Mouse (Mus musculus) limb, embryonic 15.5 days (tissue): ENCODE measurements around the gene Il6st. TPM values are rescaled to one million over a fixed set of nuclear protein-coding genes. Genes with fewer than 3 reads are reported as not detected.

Experiments used
- ATAC-seq: fragments of 200-750 bp; cut with Nextera tagmentation; 2 replicates; pipeline ENCODE4 v1.8.0; 2017; ENCODE audit warnings: low read depth, moderate TSS enrichment; ENCODE audit not compliant: insufficient number of reproducible peaks, low FRiP score, low TSS enrichment
- H3K27ac ChIP-seq: fragments of 300-500 bp; sonication (generic); 2 replicates; pipeline ENCODE4 v1.5.1; 2015; ENCODE audit warnings: moderate library complexity, mild to moderate bottlenecking, inconsistent platforms
- H3K27me3 ChIP-seq: fragments of 300-500 bp; sonication (generic); 2 replicates; pipeline ENCODE4 v1.6.1; 2015; ENCODE audit warnings: inconsistent platforms
- H3K36me3 ChIP-seq: fragments of 300-500 bp; sonication (generic); 2 replicates; pipeline ENCODE4 v1.6.1; 2015; ENCODE audit warnings: inconsistent platforms
- H3K4me1 ChIP-seq: fragments of 300-500 bp; sonication (generic); 2 replicates; pipeline ENCODE4 v1.6.1; 2015; ENCODE audit warnings: inconsistent platforms
- H3K4me2 ChIP-seq: fragments of 300-500 bp; sonication (generic); 2 replicates; pipeline ENCODE4 v1.6.1; 2015; ENCODE audit warnings: mild to moderate bottlenecking, inconsistent platforms
- H3K4me3 ChIP-seq: fragments of 300-500 bp; sonication (generic); 2 replicates; pipeline ENCODE4 v1.5.1; 2015; ENCODE audit warnings: mild to moderate bottlenecking, inconsistent platforms
- H3K9ac ChIP-seq: fragments of 300-500 bp; sonication (generic); 2 replicates; pipeline ENCODE4 v1.6.1; 2015; ENCODE audit warnings: inconsistent platforms
- H3K9me3 ChIP-seq: fragments of 300-500 bp; sonication (generic); 2 replicates; pipeline ENCODE4 v1.6.1; 2016; ENCODE audit warnings: inconsistent platforms
- WGBS: fragments of 180-500 bp; shearing (Covaris S2); methylation state at CpG from one replicate; pipeline ENCODE4 v1.1.7; 2015; 5-methylcytosine and 5-hydroxymethylcytosine counted together
- polyA plus RNA-seq: library from polyadenylated mRNA; unstranded; fragments of >200 nt; fragmentation: Nextera tagmentation; extraction: Ambion mirVana; gene quantifications from 2 replicates; pipeline ENCODE4 v1.2.1, GENCODE M21; 2015

Gene Il6st
- polyA plus RNA-seq, 1 experiment from 2014 or later: 40.2 TPM

- peaks cover 6% of the 10 kb centered on the region; the same call in 1 of the 2 replicates for H3K36me3 ChIP-seq
- peaks cover 9% of the 10 kb centered on the region for H3K4me1 ChIP-seq
- H3K27me3 ChIP-seq: no peaks in the 10 kb centered on the region
- no peak overlapping the region for H3K9ac ChIP-seq
- WGBS: 68% methylated on average over 11 of the region's 11 CpGs
- H3K4me2 ChIP-seq: no peak overlapping the region
- no peak overlapping the region for H3K27ac ChIP-seq
- ATAC-seq: no peak
- H3K4me3 ChIP-seq: no peak overlapping the region
- H3K9me3 ChIP-seq: no peaks in the 10 kb centered on the region
Measured at GRCm38 (mm10) chr13:112511261-112511660, 47.4 kb downstream of the Il6st start.

- peaks cover 4% of the 10 kb centered on the region; the same call in 1 of the 2 replicates for H3K4me1 ChIP-seq
- H3K9ac ChIP-seq: no peak overlapping the region
- WGBS: 79% methylated on average over 7 of the region's 7 CpGs
- H3K27ac ChIP-seq: no peak overlapping the region
- no peaks in the 10 kb centered on the region for H3K27me3 ChIP-seq
- no peak overlapping the region for H3K4me3 ChIP-seq
- no peaks in the 10 kb centered on the region for H3K9me3 ChIP-seq
- H3K4me2 ChIP-seq: no peak overlapping the region
- H3K36me3 ChIP-seq: peaks cover 6% of the 10 kb centered on the region; the same call in 1 of the 2 replicates
- ATAC-seq: no peak
Measured at GRCm38 (mm10) chr13:112511810-112512209, 47.9 kb downstream of the Il6st start.

- no peak for ATAC-seq
- H3K4me1 ChIP-seq: no peaks in the 10 kb centered on the region; the same call in 1 of the 2 replicates
- H3K9me3 ChIP-seq: 0 out of 2 replicates have a peak, but pooled peaks cover 3% of the 10 kb centered on the region
- H3K27ac ChIP-seq: no peak overlapping the region
- no peak overlapping the region for H3K9ac ChIP-seq
- H3K27me3 ChIP-seq: no peaks in the 10 kb centered on the region
- WGBS: 79% methylated on average over 5 of the region's 5 CpGs
- H3K4me2 ChIP-seq: no peak overlapping the region
- H3K4me3 ChIP-seq: no peak overlapping the region
- H3K36me3 ChIP-seq: peaks cover 1% of the 10 kb centered on the region; the same call in 1 of the 2 replicates
Measured at GRCm38 (mm10) chr13:112512824-112513223, 49.0 kb downstream of the Il6st start.

GRCm38 (mm10) chr13:112514546-112514945, 50.7 kb downstream of the Il6st start:
- Histone ChIP-seq H3K4me2 (no peak overlapping the region), H3K4me1 (no peaks in the 10 kb centered on the region; the same call in 1 of the 2 replicates), H3K27me3 (no peaks in the 10 kb centered on the region), H3K27ac (no peak overlapping the region), H3K36me3 (no peaks in the 10 kb centered on the region), H3K9me3 (0 out of 2 replicates have a peak, but pooled peaks cover 8% of the 10 kb centered on the region), H3K4me3 (no peak overlapping the region), H3K9ac (no peak overlapping the region)
- WGBS: 38% methylated on average over 1 of the region's 1 CpGs
- ATAC-seq: no peak

GRCm38 (mm10) chr13:112522261-112522660, 58.4 kb downstream of the Il6st start:
- ATAC-seq: no peak
- 0 out of 2 replicates have a peak, but pooled peaks cover 8% of the 10 kb centered on the region for H3K9me3 ChIP-seq
- H3K27ac ChIP-seq: no peak overlapping the region
- H3K4me3 ChIP-seq: no peak overlapping the region
- H3K27me3 ChIP-seq: no peaks in the 10 kb centered on the region
- no peak overlapping the region for H3K9ac ChIP-seq
- H3K36me3 ChIP-seq: no peaks in the 10 kb centered on the region
- H3K4me1 ChIP-seq: no peaks in the 10 kb centered on the region
- H3K4me2 ChIP-seq: no peak overlapping the region
- 58% methylated on average over 6 of the region's 6 CpGs for WGBS

GRCm38 (mm10) chr13:112522896-112523295, 59.0 kb downstream of the Il6st start:
- Histone ChIP-seq H3K4me3 (no peak overlapping the region), H3K27ac (no peak overlapping the region), H3K9me3 (0 out of 2 replicates have a peak, but pooled peaks cover 5% of the 10 kb centered on the region), H3K9ac (no peak overlapping the region), H3K4me2 (no peak overlapping the region), H3K27me3 (no peaks in the 10 kb centered on the region), H3K36me3 (no peaks in the 10 kb centered on the region), H3K4me1 (no peaks in the 10 kb centered on the region)
- ATAC-seq: no peak
- WGBS: 86% methylated on average over 3 of the region's 3 CpGs

GRCm38 (mm10) chr13:112523346-112523970, 59.6 kb downstream of the Il6st start:
- WGBS: 80% methylated on average over 10 of the region's 10 CpGs

GRCm38 (mm10) chr13:112527186-112527585, 63.3 kb downstream of the Il6st start:
- H3K9ac ChIP-seq: no peak overlapping the region
- 24% methylated on average over 1 of the region's 1 CpGs for WGBS
- H3K27me3 ChIP-seq: no peaks in the 10 kb centered on the region
- H3K4me2 ChIP-seq: no peak overlapping the region
- H3K36me3 ChIP-seq: no peaks in the 10 kb centered on the region
- H3K4me3 ChIP-seq: no peak overlapping the region
- no peak for ATAC-seq
- H3K27ac ChIP-seq: no peak overlapping the region
- no peaks in the 10 kb centered on the region for H3K9me3 ChIP-seq
- H3K4me1 ChIP-seq: no peaks in the 10 kb centered on the region

More at GRCm38 (mm10) chr13:112523346-112523970, 59.6 kb downstream of the Il6st start:
- no peaks in the 10 kb centered on the region for H3K27me3 ChIP-seq
- ATAC-seq: no peak
- no peak overlapping the region for H3K9ac ChIP-seq
- H3K4me2 ChIP-seq: no peak overlapping the region
- H3K9me3 ChIP-seq: no peaks in the 10 kb centered on the region
- no peak overlapping the region for H3K4me3 ChIP-seq
- H3K27ac ChIP-seq: no peak overlapping the region
- no peaks in the 10 kb centered on the region for H3K4me1 ChIP-seq
- no peaks in the 10 kb centered on the region for H3K36me3 ChIP-seq

GRCm38 (mm10) chr13:112529893-112530292, 66.0 kb downstream of the Il6st start:
- Histone ChIP-seq H3K36me3 (no peaks in the 10 kb centered on the region), H3K27ac (no peak overlapping the region), H3K4me3 (no peak overlapping the region), H3K27me3 (no peaks in the 10 kb centered on the region), H3K4me2 (no peak overlapping the region), H3K9ac (no peak overlapping the region), H3K9me3 (no peaks in the 10 kb centered on the region), H3K4me1 (0 out of 2 replicates have a peak, but pooled peaks cover 2% of the 10 kb centered on the region)
- 0 out of 2 replicates have a peak, but pooled peaks have one; percentile 37 for ATAC-seq
- 33% methylated on average over 3 of the region's 3 CpGs for WGBS

- no peaks in the 10 kb centered on the region for H3K27me3 ChIP-seq
- WGBS: 86% methylated on average over 6 of the region's 6 CpGs
- H3K36me3 ChIP-seq: no peaks in the 10 kb centered on the region
- ATAC-seq: no peak
- no peak overlapping the region for H3K4me3 ChIP-seq
- no peak overlapping the region for H3K27ac ChIP-seq
- no peaks in the 10 kb centered on the region for H3K9me3 ChIP-seq
- 0 out of 2 replicates have a peak, but pooled peaks cover 2% of the 10 kb centered on the region for H3K4me1 ChIP-seq
- no peak overlapping the region for H3K9ac ChIP-seq
- H3K4me2 ChIP-seq: no peak overlapping the region
Measured at GRCm38 (mm10) chr13:112532235-112532634, 68.4 kb downstream of the Il6st start.

- no peak overlapping the region for H3K4me3 ChIP-seq
- no peak for ATAC-seq
- WGBS: 58% methylated on average over 9 of the region's 9 CpGs
- no peak overlapping the region for H3K9ac ChIP-seq
- no peak overlapping the region for H3K4me2 ChIP-seq
- no peaks in the 10 kb centered on the region for H3K9me3 ChIP-seq
- H3K36me3 ChIP-seq: no peaks in the 10 kb centered on the region
- peak overlapping the region; percentile 34; the same call in 1 of the 2 replicates for H3K27ac ChIP-seq
- 0 out of 2 replicates have a peak, but pooled peaks cover 2% of the 10 kb centered on the region for H3K4me1 ChIP-seq
- no peaks in the 10 kb centered on the region for H3K27me3 ChIP-seq
Measured at GRCm38 (mm10) chr13:112533556-112533955, 69.7 kb downstream of the Il6st start.

- Histone ChIP-seq H3K27me3 (no peaks in the 10 kb centered on the region), H3K36me3 (no peaks in the 10 kb centered on the region), H3K4me1 (0 out of 2 replicates have a peak, but pooled peaks cover 2% of the 10 kb centered on the region), H3K9ac (no peak overlapping the region), H3K4me2 (no peak overlapping the region), H3K9me3 (no peaks in the 10 kb centered on the region), H3K27ac (no peak overlapping the region), H3K4me3 (no peak overlapping the region)
- no peak for ATAC-seq
- 50% methylated on average over 4 of the region's 4 CpGs for WGBS
Measured at GRCm38 (mm10) chr13:112536611-112537010, 72.7 kb downstream of the Il6st start.
